Mouse (Mus musculus) heart, postnatal 0 days (tissue): Measurements from ENCODE around the gene Mxra7. TPM values are rescaled to one million over a fixed set of nuclear protein-coding genes. Genes with fewer than 3 reads are reported as not detected.

Experiments used
- ATAC-seq: fragments of 200-750 bp; cut with Nextera tagmentation; 2 replicates; pipeline ENCODE4 v1.8.0; 2017; ENCODE audit warnings: low read depth, moderate number of reproducible peaks, moderate library complexity; ENCODE audit not compliant: insufficient read depth
- DNase-seq: peaks from one replicate; pipeline ENCODE4 v3.0.0-alpha.2; 2016; ENCODE audit warnings: low spot score
- H3K27ac ChIP-seq: fragments of 300-500 bp; sonication (generic); 2 replicates; pipeline ENCODE4 v1.5.1; 2014; ENCODE audit warnings: low read depth, mild to moderate bottlenecking
- H3K27me3 ChIP-seq: fragments of 300-500 bp; sonication (generic); 2 replicates; pipeline ENCODE4 v1.6.1; 2014; ENCODE audit warnings: low read length, mixed read lengths; ENCODE audit not compliant: control insufficient read depth, insufficient read depth
- H3K36me3 ChIP-seq: fragments of 300-500 bp; sonication (generic); replicated peaks from 2 replicates; pipeline ENCODE4 v1.6.1; 2014; ENCODE audit warnings: low read length, mixed read lengths; ENCODE audit not compliant: control insufficient read depth, insufficient read depth
- H3K4me1 ChIP-seq: fragments of 300-500 bp; sonication (generic); 2 replicates; pipeline ENCODE4 v1.6.1; 2014; ENCODE audit warnings: antibody characterized with exemption; ENCODE audit not compliant: control insufficient read depth, insufficient read depth
- H3K4me2 ChIP-seq: fragments of 300-500 bp; sonication (generic); 2 replicates; pipeline ENCODE4 v1.6.1; 2014; ENCODE audit warnings: low read depth, mild to moderate bottlenecking, low read length, moderate library complexity
- H3K4me3 ChIP-seq: fragments of 300-500 bp; sonication (generic); 2 replicates; pipeline ENCODE4 v1.5.1; 2014; ENCODE audit warnings: low read depth, low read length
- H3K9ac ChIP-seq: fragments of 300-500 bp; sonication (generic); replicated peaks from 2 replicates; pipeline ENCODE4 v1.6.1; 2014; ENCODE audit warnings: low read depth, low read length, mixed read lengths
- H3K9me3 ChIP-seq: fragments of 300-500 bp; sonication (generic); replicated peaks from 2 replicates; pipeline ENCODE4 v1.6.1; 2016; ENCODE audit warnings: low read length; ENCODE audit not compliant: control insufficient read depth
- CTCF ChIP-seq: IDR thresholded peaks from 2 replicates; pipeline ENCODE4 v1.5.1; 2016; ENCODE audit warnings: antibody characterized with exemption, control low read depth, low read depth
- EP300 ChIP-seq: IDR thresholded peaks from 2 replicates; pipeline ENCODE4 v1.6.1; 2016; ENCODE audit warnings: antibody characterized with exemption, low read depth
- WGBS: fragments of 180-500 bp; shearing (Covaris S2); extraction: QIAGEN DNeasy Blood & Tissue Kit; methylation state at CpG from one replicate; pipeline ENCODE4 v1.1.7; 2014; 5-methylcytosine and 5-hydroxymethylcytosine counted together
- polyA plus RNA-seq: library from polyadenylated mRNA; unstranded; fragments of >200 nt; fragmentation: Nextera tagmentation; extraction: Ambion mirVana; gene quantifications from 2 replicates; pipeline ENCODE4 v1.2.1, GENCODE M21; 2015
- total RNA-seq: library from RNA; depleted of rRNA; stranded (reverse); fragments of >200 nt; gene quantifications from 2 replicates; pipeline ENCODE4 v1.2.3, GENCODE M21; 2014; ENCODE audit warnings: low replicate concordance

Mxra7 gene
- total and polyA plus RNA-seq, 2 experiments from 2014 or later = 6.3 to 21.7 TPM

DNA sequence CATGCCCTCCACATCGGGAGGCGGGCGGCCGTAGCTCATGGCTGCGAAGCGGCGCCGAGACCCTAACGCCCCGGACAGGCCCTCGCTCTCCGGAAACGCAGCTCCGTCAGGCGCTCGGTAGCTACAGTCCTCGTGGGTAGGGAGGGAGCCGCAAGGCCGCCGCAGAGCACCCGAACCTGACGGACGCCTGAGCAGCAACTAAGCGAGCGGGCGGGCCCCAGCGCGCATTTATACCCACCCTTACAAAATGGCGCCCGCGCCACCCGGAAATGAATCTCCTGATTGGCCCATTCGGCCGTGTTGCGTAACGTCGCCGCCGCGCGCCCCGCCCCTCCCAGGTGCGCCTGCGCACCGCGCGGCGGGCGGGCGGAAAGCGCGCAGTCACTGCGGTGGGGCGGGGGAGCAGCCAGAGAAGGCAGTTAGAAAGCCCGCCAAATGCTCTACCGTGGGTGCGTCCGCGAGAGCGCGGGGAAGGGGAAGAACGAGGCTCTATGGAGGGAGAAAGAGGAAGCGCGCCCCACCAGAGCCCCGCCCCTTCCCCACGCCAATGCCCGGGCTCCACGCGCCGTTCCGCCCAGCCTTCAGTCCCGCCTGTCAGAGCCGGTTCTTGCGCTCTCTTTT is 25.2 kb upstream of the Mxra7 start, which contains the start of gene Srsf2:
Gene Srsf2, minus strand, starts transcription at position 204 of the 621 bp plus-strand sequence.
- H3K4me2 ChIP-seq = peak within 1 kb of the TSS; percentile 83
- ATAC-seq (peak; percentile 84), DNase-seq (peak; percentile 95)
- H3K27me3 ChIP-seq = no peaks in the 10 kb centered on the region
- peaks cover 12% of the 10 kb centered on the region; the same call in 1 of the 2 replicates for H3K4me1 ChIP-seq
- peak within 1 kb of the TSS; percentile 99 for H3K9ac ChIP-seq
- H3K9me3 ChIP-seq = no peaks in the 10 kb centered on the region
- peaks cover 41% of the 10 kb centered on the region for H3K36me3 ChIP-seq
- peak within 1 kb of the TSS; percentile 99 for H3K27ac ChIP-seq
- under 1% methylated on average over 62 of the region's 74 CpGs for WGBS
- TF ChIP-seq CTCF (no peak), EP300 (no peak; the same call in 1 of the 2 replicates)
- peak within 1 kb of the TSS; percentile 95 for H3K4me3 ChIP-seq

DNA sequence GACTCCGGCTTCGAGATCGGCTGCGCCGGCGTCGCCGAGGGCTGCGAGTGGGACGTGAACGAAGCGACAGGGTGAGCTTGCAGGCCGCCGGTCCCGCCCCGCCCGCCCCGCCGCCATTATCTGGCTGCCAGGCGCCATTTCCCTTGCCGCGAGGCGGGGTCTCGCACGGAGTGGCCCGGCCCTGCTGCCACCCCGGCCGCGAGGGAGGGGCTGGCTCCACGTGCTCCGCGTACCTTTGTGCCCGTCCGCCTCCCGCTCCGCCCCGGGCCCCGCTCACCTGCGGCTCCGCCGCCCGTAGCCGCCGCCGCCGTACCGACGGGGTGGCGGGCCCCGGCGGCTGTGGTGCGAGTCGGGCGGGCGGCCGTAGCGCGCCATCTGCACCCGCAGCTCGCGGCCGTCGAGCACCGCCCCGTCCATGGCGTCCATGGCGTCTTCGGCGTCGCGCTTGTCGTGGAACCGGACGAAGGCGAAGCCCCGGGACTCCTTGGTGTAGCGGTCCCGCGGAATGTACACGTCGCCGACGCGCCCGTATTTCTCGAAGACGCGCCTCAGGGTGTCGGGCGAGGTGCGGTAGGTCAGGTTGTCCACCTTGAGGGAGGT is 24.5 kb upstream of the Mxra7 start, which contains the start of gene Mfsd11:
Gene Mfsd11, plus strand, starts transcription at position 150 of the 600 bp plus-strand sequence.
- Histone ChIP-seq H3K4me1 (peaks cover 12% of the 10 kb centered on the region; the same call in 1 of the 2 replicates), H3K9me3 (no peaks in the 10 kb centered on the region), H3K36me3 (peaks cover 47% of the 10 kb centered on the region), H3K4me3 (peak within 1 kb of the TSS; percentile 95), H3K27ac (peak within 1 kb of the TSS; percentile 99), H3K27me3 (no peaks in the 10 kb centered on the region), H3K9ac (peak within 1 kb of the TSS; percentile 99), H3K4me2 (peak within 1 kb of the TSS; percentile 83)
- DNase-seq = peak; percentile 70
- under 1% methylated on average over 60 of the region's 91 CpGs for WGBS
- TF ChIP-seq EP300 = no peak
- peak; percentile 62 for ATAC-seq

DNA sequence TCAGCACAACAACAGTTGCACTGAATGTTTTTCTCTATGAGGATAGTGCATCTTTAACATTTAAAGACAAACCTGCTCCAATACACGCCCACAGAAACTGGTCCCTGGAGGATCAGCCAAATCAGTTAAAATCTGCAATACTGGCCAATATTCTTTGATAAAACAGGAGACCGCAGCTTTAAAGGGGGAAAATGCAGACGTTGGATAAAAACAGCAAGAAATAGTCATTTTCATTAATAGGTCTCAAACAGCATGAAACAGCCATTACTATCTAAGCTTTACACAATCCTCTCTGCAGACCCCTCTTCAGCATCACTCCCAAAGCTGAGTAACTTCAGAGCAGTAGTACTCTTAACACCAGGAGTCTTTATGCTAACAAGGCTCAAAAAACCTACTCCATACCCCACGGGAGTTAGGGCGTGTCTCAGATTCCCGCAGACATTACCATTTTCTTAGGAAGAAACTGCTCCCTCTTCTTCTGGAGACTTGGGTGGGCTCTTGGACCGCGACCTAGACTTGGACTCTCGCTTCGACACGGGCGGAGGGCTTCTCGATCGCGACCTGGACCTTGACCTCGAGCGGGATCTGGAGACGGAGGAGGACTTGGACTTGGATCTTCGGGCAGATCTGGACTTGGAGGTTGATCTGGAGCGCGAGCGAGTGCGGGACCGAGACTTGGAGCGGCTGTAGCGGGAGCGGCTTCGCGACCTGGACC is 23.9 kb upstream of the Mxra7 start:
- Histone ChIP-seq H3K9me3 (no peaks in the 10 kb centered on the region), H3K27me3 (no peaks in the 10 kb centered on the region), H3K36me3 (peaks cover 49% of the 10 kb centered on the region), H3K4me3 (peak overlapping the region; percentile 95), H3K4me1 (peaks cover 12% of the 10 kb centered on the region; the same call in 1 of the 2 replicates), H3K27ac (peak overlapping the region; percentile 99), H3K4me2 (peak overlapping the region; percentile 83), H3K9ac (peak overlapping the region; percentile 99)
- TF ChIP-seq CTCF (no peak), EP300 (no peak)
- under 1% methylated on average over 29 of the region's 29 CpGs for WGBS
- ATAC-seq (no peak), DNase-seq (no peak)

DNA sequence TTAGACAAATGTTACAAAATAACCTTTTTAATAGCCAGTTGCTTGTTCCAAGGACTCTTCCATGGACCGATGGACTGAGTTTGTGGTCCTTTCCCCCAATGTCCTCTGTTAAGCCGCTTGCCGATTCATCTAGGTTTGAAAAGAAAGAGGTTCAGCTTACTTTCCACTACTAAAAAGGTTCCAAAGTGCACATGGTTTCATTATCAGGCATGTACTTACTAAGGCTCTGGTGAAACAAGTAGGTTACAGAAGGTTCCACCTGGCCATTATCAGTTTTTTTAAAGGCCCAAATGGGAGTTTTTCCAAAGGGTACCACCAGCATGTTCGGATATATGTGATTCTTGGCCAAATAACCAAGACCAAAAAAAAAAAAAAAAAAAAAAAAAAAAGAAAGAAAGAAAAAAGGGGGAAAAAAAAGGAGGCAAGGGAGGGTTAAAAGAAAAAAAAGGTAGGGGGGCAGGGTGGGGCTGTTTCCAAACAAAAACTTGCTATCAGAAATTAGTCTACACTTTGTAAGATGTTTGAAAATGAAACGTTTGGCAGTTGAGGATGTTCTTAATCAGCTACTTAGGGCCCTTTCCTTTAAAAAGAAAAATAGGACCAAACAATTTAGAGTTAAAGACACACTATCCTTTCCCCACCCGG is 23.1 kb upstream of the Mxra7 start:
- Histone ChIP-seq H3K27me3 (no peaks in the 10 kb centered on the region), H3K4me2 (peak overlapping the region; percentile 83), H3K4me3 (peak overlapping the region; percentile 95), H3K9me3 (no peaks in the 10 kb centered on the region), H3K36me3 (peaks cover 51% of the 10 kb centered on the region), H3K27ac (peak overlapping the region; percentile 99; the same call in 1 of the 2 replicates), H3K9ac (peak overlapping the region; percentile 99), H3K4me1 (peaks cover 12% of the 10 kb centered on the region; the same call in 1 of the 2 replicates)
- ATAC-seq (no peak), DNase-seq (no peak)
- WGBS = 20% methylated on average over 6 of the region's 6 CpGs
- TF ChIP-seq EP300 (no peak), CTCF (no peak)

DNA sequence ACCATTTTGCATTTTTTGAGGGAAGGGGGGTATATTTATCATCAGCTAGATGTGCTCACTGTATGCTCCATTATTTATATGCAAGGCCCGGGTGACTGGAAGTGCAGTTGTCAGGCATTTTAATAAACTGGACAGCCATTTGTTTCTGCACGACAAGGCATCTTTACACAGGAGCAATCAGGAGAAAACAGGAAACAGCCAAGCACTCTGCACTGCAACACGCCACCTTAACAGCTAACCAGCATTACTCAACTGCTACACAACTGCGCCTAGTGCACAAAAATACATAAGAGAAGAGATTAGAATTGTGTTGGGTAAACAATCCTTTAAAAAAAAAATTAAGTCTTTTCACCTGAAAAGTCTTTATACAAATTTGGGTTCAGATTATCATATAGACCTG is 22.2 kb upstream of the Mxra7 start:
- Histone ChIP-seq H3K4me3 (0 out of 2 replicates have a peak overlapping the region, but pooled peaks have one; percentile 95), H3K4me1 (peaks cover 12% of the 10 kb centered on the region; the same call in 1 of the 2 replicates), H3K27ac (no peak overlapping the region), H3K9ac (peak overlapping the region; percentile 50), H3K36me3 (peaks cover 50% of the 10 kb centered on the region), H3K4me2 (peak overlapping the region; percentile 83), H3K9me3 (no peaks in the 10 kb centered on the region), H3K27me3 (no peaks in the 10 kb centered on the region)
- 24% methylated on average over 4 of the region's 4 CpGs for WGBS
- no peak for ATAC-seq
- TF ChIP-seq EP300 (no peak), CTCF (no peak)
- no peak for DNase-seq
